Mouse (Mus musculus) ES-Bruce4 (cell line): ENCODE data around the gene Msh6. TPM values are rescaled to one million over a fixed set of nuclear protein-coding genes. Genes with fewer than 3 reads are reported as not detected.
"Not testable (repeated sequence)": the region's sequence is repeated elsewhere in the genome, so short reads cannot be mapped to it uniquely, and the experiment has no call there.

ENCODE experiments used
- H3K27ac ChIP-seq: 2 replicates; pipeline ENCODE4 v1.5.1; 2012; ENCODE audit warnings: low read length, inconsistent platforms; ENCODE audit not compliant: insufficient read depth
- H3K27me3 ChIP-seq: 2 replicates; pipeline ENCODE4 v1.6.1; 2012; ENCODE audit warnings: mild to moderate bottlenecking, low read length, inconsistent platforms; ENCODE audit not compliant: control insufficient read depth, poor library complexity, insufficient read depth, severe bottlenecking
- H3K36me3 ChIP-seq: 2 replicates; pipeline ENCODE4 v1.6.1; 2012; ENCODE audit warnings: inconsistent platforms, mild to moderate bottlenecking, low read length, moderate library complexity; ENCODE audit not compliant: control insufficient read depth, poor library complexity, insufficient read depth, severe bottlenecking
- H3K4me1 ChIP-seq: one replicate; pipeline ENCODE4 v1.8.1; 2011; ENCODE audit warnings: low read length; ENCODE audit not compliant: control insufficient read depth, insufficient read depth
- H3K4me3 ChIP-seq: 2 replicates; pipeline ENCODE4 v1.5.1; 2011; ENCODE audit warnings: low read depth, mild to moderate bottlenecking, low read length
- H3K9ac ChIP-seq: 2 replicates; pipeline ENCODE4 v1.6.1; 2012; ENCODE audit warnings: low read depth, mild to moderate bottlenecking, inconsistent platforms; ENCODE audit not compliant: poor library complexity, severe bottlenecking
- H3K9me3 ChIP-seq: replicated peaks from 2 replicates; pipeline ENCODE4 v1.6.1; 2012; ENCODE audit warnings: mild to moderate bottlenecking, low read length, inconsistent platforms; ENCODE audit not compliant: control insufficient read depth, poor library complexity, insufficient read depth, severe bottlenecking
- CTCF ChIP-seq: IDR thresholded peaks from one replicate; pipeline ENCODE4 v1.8.1; 2011; ENCODE audit warnings: low read depth, low read length
- EP300 ChIP-seq: IDR thresholded peaks from 2 replicates; pipeline ENCODE4 v1.6.1; 2011; ENCODE audit warnings: low read depth, low read length; ENCODE audit not compliant: insufficient read depth
- POLR2A ChIP-seq: IDR thresholded peaks from one replicate; pipeline ENCODE4 v1.8.1; 2011; ENCODE audit warnings: low read length; ENCODE audit not compliant: insufficient read depth
- polyA plus RNA-seq: library from polyadenylated mRNA; stranded (reverse); fragments of >200 nt; gene quantifications from 2 replicates; pipeline ENCODE4 v1.2.4, GENCODE M21; 2011; ENCODE audit warnings: low read depth; ENCODE audit not compliant: missing spikeins, insufficient read depth, insufficient read length

Gene Msh6
- polyA plus RNA-seq, 1 experiment = 421 TPM

- no peak for TF ChIP-seq POLR2A
- no peak for TF ChIP-seq CTCF
- TF ChIP-seq EP300 = no peak
- no peaks in the 10 kb centered on the region for H3K4me1 ChIP-seq
- H3K27ac ChIP-seq = no peak overlapping the region; the same call in 1 of the 2 replicates
- no peaks in the 10 kb centered on the region for H3K27me3 ChIP-seq
- H3K4me3 ChIP-seq = no peak overlapping the region
- H3K9me3 ChIP-seq = no peaks in the 10 kb centered on the region
- peaks cover 58% of the 10 kb centered on the region for H3K36me3 ChIP-seq
- no peak overlapping the region for H3K9ac ChIP-seq
Observed at GRCm38 (mm10) chr17:87993338-87993737, 18.5 kb downstream of the Msh6 start.

GRCm38 (mm10) chr17:87997808-87998207 lies 22.9 kb downstream of the Msh6 start:
- Histone ChIP-seq H3K27ac (no peak overlapping the region), H3K9ac (no peak overlapping the region), H3K27me3 (no peaks in the 10 kb centered on the region), H3K4me3 (no peak overlapping the region), H3K36me3 (peaks cover 40% of the 10 kb centered on the region), H3K9me3 (no peaks in the 10 kb centered on the region), H3K4me1 (no peaks in the 10 kb centered on the region)
- TF ChIP-seq CTCF (no peak), POLR2A (no peak), EP300 (no peak)

- no peak overlapping the region for H3K27ac ChIP-seq
- peaks cover 21% of the 10 kb centered on the region for H3K36me3 ChIP-seq
- H3K9ac ChIP-seq = no peak overlapping the region
Observed at GRCm38 (mm10) chr17:88004892-88005291, 30.0 kb downstream of the Msh6 start.

GRCm38 (mm10) chr17:88006956-88007355 lies 32.1 kb downstream of the Msh6 start:
- Histone ChIP-seq H3K9me3 (no peaks in the 10 kb centered on the region), H3K27ac (no peak overlapping the region), H3K27me3 (no peaks in the 10 kb centered on the region), H3K36me3 (peaks cover 20% of the 10 kb centered on the region), H3K4me3 (no peak overlapping the region), H3K9ac (no peak overlapping the region), H3K4me1 (no peaks in the 10 kb centered on the region)
- TF ChIP-seq EP300 (no peak), CTCF (no peak), POLR2A (no peak)

More at GRCm38 (mm10) chr17:88004892-88005291, 30.0 kb downstream of the Msh6 start:
- Histone ChIP-seq H3K4me1 (no peaks in the 10 kb centered on the region), H3K27me3 (no peaks in the 10 kb centered on the region), H3K9me3 (no peaks in the 10 kb centered on the region), H3K4me3 (no peak overlapping the region)
- TF ChIP-seq EP300 = no peak

- Histone ChIP-seq H3K27ac (no peak overlapping the region), H3K27me3 (no peaks in the 10 kb centered on the region), H3K4me3 (no peak overlapping the region), H3K9ac (no peak overlapping the region), H3K9me3 (no peaks in the 10 kb centered on the region), H3K4me1 (no peaks in the 10 kb centered on the region), H3K36me3 (peaks cover 13% of the 10 kb centered on the region)
- no peak for TF ChIP-seq CTCF
- no peak for TF ChIP-seq EP300
- no peak for TF ChIP-seq POLR2A
Observed at GRCm38 (mm10) chr17:88014456-88014855, 39.6 kb downstream of the Msh6 start.

- not testable (repeated sequence) for H3K9me3 ChIP-seq, H3K4me1 ChIP-seq, H3K27ac ChIP-seq, H3K4me3 ChIP-seq, H3K9ac ChIP-seq, H3K27me3 ChIP-seq
- H3K36me3 ChIP-seq = peaks cover 13% of the 10 kb centered on the region
Observed at GRCm38 (mm10) chr17:88016027-88016426, 41.2 kb downstream of the Msh6 start.

- no peak overlapping the region for H3K27ac ChIP-seq
- no peak overlapping the region for H3K9ac ChIP-seq
- TF ChIP-seq POLR2A (no peak), EP300 (no peak), CTCF (no peak)
- no peak overlapping the region for H3K4me3 ChIP-seq
- no peaks in the 10 kb centered on the region for H3K9me3 ChIP-seq
- no peaks in the 10 kb centered on the region for H3K27me3 ChIP-seq
- no peaks in the 10 kb centered on the region for H3K36me3 ChIP-seq
- H3K4me1 ChIP-seq = no peaks in the 10 kb centered on the region
Observed at GRCm38 (mm10) chr17:88023924-88024323, 49.1 kb downstream of the Msh6 start.
